Mouse (Mus musculus): ENCODE data around the gene Barhl2. TPM values are rescaled to one million over a fixed set of nuclear protein-coding genes. Genes with fewer than 3 reads are reported as not detected.

Gene Barhl2
- total RNA-seq, 1 experiment from 2014 or later, result not detected

GRCm38 (mm10) chr5:106457111-106457925 is 648 bp downstream of the Barhl2 start:
- no peak for ATAC-seq (replicated peaks in 1 of 2; ENCODE audit: insufficient read depth in 1 of 2, low FRiP score in 2 of 2, low TSS enrichment in 1 of 2, low read depth in 1 of 2, poor library complexity in 2 of 2, severe bottlenecking in 2 of 2)

DNA sequence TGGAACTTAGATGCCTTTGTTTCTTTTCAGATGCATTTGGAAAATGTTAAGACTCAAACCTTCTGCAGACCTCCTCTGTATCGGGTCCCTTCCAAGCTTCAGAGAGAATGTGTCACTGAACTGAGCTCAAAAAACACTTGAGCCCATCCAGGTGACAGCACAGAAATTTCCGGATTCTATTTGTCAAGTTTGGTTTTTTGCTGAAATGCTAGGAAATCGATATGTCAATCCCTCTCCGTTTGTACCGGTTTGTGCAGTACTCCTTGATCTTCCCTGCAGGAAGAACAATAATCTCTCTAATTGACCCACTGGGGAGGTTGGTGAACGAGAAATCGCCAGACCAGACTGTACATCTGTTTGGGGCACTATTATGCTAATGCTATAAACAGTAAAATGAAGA is 2.0 kb downstream of the Barhl2 start:
- no peak for ATAC-seq (replicated peaks in 1 of 2; ENCODE audit: insufficient read depth in 1 of 2, low FRiP score in 2 of 2, low TSS enrichment in 1 of 2, low read depth in 1 of 2, poor library complexity in 2 of 2, severe bottlenecking in 2 of 2)

GRCm38 (mm10) chr5:106455106-106455920 is 2.7 kb downstream of the Barhl2 start:
- ATAC-seq (replicated peaks in 1 of 2; ENCODE audit: insufficient read depth in 1 of 2, low FRiP score in 2 of 2, low TSS enrichment in 1 of 2, low read depth in 1 of 2, poor library complexity in 2 of 2, severe bottlenecking in 2 of 2), result no peak

DNA sequence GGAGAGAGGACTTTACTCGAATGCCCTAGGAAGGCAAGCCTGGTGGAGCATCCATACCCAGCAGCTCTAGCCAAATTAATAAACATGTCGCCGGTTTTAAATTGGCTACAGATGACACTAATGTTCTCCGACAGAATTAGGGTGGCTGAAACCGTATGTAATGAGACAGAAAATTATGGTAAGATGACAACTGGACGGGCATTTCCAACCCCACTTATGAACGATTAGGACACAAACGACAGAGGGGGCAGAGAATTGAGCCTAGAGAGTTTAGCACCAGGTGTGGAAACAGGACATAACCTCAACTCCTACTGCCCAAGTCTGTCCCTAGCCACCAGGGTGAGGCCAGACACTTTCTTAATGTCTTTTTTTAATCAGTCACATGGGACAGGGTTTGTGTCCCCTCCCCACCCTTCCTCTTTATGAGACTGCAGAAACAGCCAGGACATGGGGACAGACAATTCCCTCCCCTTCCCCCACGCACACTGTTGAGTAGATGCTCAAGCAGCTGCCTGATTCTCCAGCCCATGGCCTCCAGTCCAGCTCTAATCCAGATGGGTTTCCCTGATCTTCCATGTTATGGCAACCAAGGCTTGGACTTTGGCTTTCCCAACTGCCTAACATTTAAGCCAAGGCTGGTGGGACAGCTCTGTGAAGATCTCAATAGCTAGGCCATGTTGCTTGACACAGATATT is 3.4 kb downstream of the Barhl2 start:
- ATAC-seq (replicated peaks in 1 of 2; ENCODE audit: insufficient read depth in 1 of 2, low FRiP score in 2 of 2, low TSS enrichment in 1 of 2, low read depth in 1 of 2, poor library complexity in 2 of 2, severe bottlenecking in 2 of 2), result no peak

DNA sequence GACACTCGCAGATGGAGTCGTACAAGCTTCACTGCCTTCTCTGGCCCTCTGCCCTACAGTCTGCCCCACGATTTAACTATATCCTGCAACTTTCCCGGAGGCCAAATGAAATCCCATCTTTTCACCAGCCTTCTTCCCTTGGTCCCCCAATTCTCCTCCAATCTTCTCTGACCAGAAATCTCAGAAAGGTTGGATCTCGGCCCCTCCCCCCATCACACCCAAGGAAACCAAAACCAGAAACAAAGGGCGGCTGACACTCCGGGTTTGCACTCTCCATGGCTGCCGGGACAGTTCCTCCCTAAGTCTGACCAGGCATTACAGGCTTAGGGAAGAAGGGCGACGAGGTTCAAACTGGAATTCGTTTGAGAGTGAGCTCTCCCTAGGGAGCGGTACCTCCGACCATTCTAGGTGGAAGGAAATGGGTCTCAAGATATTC is 4.1 kb downstream of the Barhl2 start:
- ATAC-seq (replicated peaks in 1 of 2; ENCODE audit: insufficient read depth in 1 of 2, low FRiP score in 2 of 2, low TSS enrichment in 1 of 2, low read depth in 1 of 2, poor library complexity in 2 of 2, severe bottlenecking in 2 of 2), result no peak

DNA sequence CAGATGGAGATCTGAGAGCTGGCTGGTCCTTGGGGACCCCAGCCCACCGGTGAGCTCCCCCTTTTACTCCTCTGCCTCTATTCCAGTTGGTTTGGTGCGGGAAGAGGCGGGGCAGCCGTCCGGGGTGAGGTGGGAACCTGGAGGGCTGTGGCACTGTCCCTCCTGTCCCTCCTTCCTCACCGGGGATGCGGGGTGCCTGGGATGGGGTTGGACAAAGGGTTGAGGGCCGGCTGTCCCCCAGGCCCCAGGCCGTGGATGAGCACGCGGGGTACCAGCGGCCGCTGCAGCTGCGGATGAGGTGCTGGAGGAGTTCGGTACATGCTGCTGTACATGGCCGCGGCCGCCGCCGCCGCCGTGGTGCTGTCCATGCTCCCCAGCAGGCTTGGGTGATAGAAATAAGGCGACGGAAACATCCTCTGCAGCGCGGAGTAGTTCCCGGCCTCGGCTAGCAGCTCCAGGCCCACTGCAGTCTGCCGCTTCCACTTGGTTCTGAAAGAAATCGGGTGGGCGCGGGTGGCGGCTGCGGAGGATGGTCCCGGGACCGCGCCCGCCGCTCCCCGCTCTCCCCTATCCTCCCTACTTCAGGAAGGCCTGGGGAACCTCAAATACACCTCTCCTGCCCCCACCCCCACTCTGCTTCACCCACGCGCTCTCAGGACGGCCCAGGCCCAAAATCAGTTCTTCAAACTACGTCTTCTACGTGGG is 4.6 kb downstream of the Barhl2 start:
- 0 out of 4 replicates have a peak, but pooled peaks of 1 of the 2 experiments have one; percentile 20 for ATAC-seq (replicated peaks in 1 of 2; ENCODE audit: insufficient read depth in 1 of 2, low FRiP score in 2 of 2, low TSS enrichment in 1 of 2, low read depth in 1 of 2, poor library complexity in 2 of 2, severe bottlenecking in 2 of 2)

GRCm38 (mm10) chr5:106452686-106453085 is 5.3 kb downstream of the Barhl2 start:
- ATAC-seq (replicated peaks in 1 of 2; ENCODE audit: insufficient read depth in 1 of 2, low FRiP score in 2 of 2, low TSS enrichment in 1 of 2, low read depth in 1 of 2, poor library complexity in 2 of 2, severe bottlenecking in 2 of 2), result no peak

GRCm38 (mm10) chr5:106451681-106452440 is 6.1 kb downstream of the Barhl2 start:
- ATAC-seq (replicated peaks in 1 of 2; ENCODE audit: insufficient read depth in 1 of 2, low FRiP score in 2 of 2, low TSS enrichment in 1 of 2, low read depth in 1 of 2, poor library complexity in 2 of 2, severe bottlenecking in 2 of 2), result no peak

GRCm38 (mm10) chr5:106450426-106451160 is 7.4 kb downstream of the Barhl2 start:
- ATAC-seq (replicated peaks in 1 of 2; ENCODE audit: insufficient read depth in 1 of 2, low FRiP score in 2 of 2, low TSS enrichment in 1 of 2, low read depth in 1 of 2, poor library complexity in 2 of 2, severe bottlenecking in 2 of 2), result no peak

GRCm38 (mm10) chr5:106449720-106450425 is 8.1 kb downstream of the Barhl2 start:
- ATAC-seq (replicated peaks in 1 of 2; ENCODE audit: insufficient read depth in 1 of 2, low FRiP score in 2 of 2, low TSS enrichment in 1 of 2, low read depth in 1 of 2, poor library complexity in 2 of 2, severe bottlenecking in 2 of 2), result no peak

- ATAC-seq (replicated peaks in 1 of 2; ENCODE audit: insufficient read depth in 1 of 2, low FRiP score in 2 of 2, low TSS enrichment in 1 of 2, low read depth in 1 of 2, poor library complexity in 2 of 2, severe bottlenecking in 2 of 2), result peak in 1 of 2 experiments; percentile 43; a peak in 1 of 4 replicates
Observed at GRCm38 (mm10) chr5:106448798-106449125, 9.2 kb downstream of the Barhl2 start.

GRCm38 (mm10) chr5:106447951-106448797 is 9.8 kb downstream of the Barhl2 start:
- no peak for ATAC-seq (replicated peaks in 1 of 2; ENCODE audit: insufficient read depth in 1 of 2, low FRiP score in 2 of 2, low TSS enrichment in 1 of 2, low read depth in 1 of 2, poor library complexity in 2 of 2, severe bottlenecking in 2 of 2)

DNA sequence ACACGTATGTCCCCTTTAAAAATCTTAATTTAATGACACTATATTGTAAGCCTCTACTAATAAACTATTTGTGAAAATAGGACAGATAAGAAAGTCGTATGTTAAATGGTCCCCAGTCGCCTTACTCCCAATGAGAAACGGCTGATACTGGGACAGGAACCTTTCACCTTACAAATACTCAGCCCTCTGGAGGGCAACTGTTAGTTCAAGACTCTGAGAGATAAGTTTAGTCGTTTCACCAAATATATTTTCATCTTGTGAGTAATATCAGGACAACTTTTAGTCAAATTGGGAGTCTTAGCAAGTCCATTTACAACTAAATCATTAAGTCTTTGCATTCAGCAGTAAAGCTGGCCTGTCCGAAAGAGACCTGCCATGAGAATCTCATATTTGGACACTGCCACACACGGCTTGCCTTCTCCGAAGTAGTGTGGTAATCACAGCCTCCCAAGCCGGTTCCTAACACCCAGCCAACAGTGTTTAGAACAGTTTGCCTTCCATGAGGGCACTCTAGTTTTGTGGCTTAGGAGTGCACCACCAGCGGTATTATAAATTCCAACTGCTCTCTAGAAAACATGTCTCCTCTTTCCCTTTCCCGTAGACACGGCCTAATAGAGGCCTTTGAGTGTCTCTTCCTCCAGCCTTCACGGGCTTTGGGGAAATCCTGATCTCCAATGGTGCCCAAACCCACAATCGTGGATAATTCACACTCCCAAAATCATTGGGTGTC is 10.7 kb downstream of the Barhl2 start:
- no peak for ATAC-seq (replicated peaks in 1 of 2; ENCODE audit: insufficient read depth in 1 of 2, low FRiP score in 2 of 2, low TSS enrichment in 1 of 2, low read depth in 1 of 2, poor library complexity in 2 of 2, severe bottlenecking in 2 of 2)

- ATAC-seq (replicated peaks in 1 of 2; ENCODE audit: insufficient read depth in 1 of 2, low FRiP score in 2 of 2, low TSS enrichment in 1 of 2, low read depth in 1 of 2, poor library complexity in 2 of 2, severe bottlenecking in 2 of 2), result peak; percentile 39 to 53; a peak in 3 of 4 replicates
Observed at GRCm38 (mm10) chr5:106446593-106446992, 11.4 kb downstream of the Barhl2 start.
